Mouse (Mus musculus) regulatory T cell (primary cell): ENCODE measurements at regions not wholly inside any gene's neighbourhood (a gene's known extent, or its start where the extent isn't known, plus 50 kb on each side); places are given as distances from the start of the nearest gene placed in this dataset.

ENCODE experiments used
- in situ Hi-C: fragments of 300-600 bp; cut with MboI, MseI; formaldehyde crosslinking; loops from one replicate; pipeline ENCODE4 v1.15.1; 2025; ENCODE audit warnings: high pct_unique_total_duplicates

GRCm38 (mm10) chr10:8072463-8072862 lies 116.4 kb upstream of the Tab2 start:
- in situ Hi-C loops, result no loop called here

GRCm38 (mm10) chr10:8071858-8072257 lies 115.8 kb upstream of the Tab2 start:
- in situ Hi-C loops, result no loop called here

DNA sequence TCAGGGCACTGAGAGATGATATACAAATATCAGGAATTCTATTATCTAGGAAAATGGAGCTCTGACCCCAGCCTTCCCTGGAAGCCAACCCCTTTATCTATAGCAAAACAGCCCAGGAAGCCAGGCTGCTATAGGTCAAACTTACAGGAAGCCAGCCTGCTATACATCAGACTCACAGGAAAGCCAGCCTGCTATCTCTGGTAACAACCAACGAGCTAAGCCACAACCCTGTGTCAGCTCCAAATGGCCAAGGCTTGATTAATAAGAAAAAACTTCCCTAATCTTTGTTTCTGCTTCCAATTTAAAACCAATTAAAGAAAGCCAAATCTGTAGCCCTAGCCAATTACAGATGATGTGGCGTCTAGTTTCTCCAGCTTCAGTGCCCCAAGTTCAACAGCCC lies 114.4 kb upstream of the Tab2 start:
- in situ Hi-C loops, result no loop called here

- in situ Hi-C loops, result no loop called here
Observed at GRCm38 (mm10) chr10:8066926-8067325, 110.9 kb upstream of the Tab2 start.

DNA sequence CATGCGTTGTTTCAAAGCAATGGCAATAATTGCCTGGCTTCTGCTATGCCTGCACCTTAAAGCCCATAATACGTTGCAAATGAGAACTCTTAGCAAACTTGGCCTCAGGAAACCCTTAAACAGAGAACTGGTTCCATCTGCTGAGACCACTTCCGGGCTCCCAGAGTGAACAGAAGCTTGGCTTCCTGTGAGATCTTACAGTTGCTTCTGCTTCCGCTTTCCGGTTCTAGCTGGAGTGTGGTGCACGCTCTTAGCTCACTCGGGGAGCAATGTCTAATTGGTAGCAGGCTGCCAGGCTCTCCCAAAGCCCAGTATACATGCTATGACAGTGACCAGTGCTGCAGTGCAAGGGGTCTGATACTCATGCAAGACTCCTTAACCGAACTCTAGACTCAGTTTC lies 109.7 kb upstream of the Tab2 start:
- in situ Hi-C loops, result no loop called here

DNA sequence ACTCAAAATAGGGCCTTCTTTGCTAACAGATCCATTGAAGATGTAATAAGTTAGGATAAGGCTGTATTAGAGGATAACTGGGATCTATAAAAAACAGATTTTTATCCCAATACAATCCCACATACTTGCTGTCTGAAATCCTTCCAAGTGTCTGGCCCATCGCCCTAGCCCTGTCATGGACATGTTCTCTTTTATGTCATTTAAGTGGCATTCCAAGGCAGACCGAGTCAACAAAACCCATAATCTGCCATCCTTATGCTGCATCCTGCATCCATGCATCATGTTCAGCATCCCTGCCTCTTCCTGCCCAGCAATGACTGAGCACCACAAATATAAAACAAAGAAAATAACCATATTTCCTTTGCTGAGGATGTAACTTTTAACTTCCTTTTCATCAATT lies 108.3 kb upstream of the Tab2 start:
- in situ Hi-C loops, result no loop called here

GRCm38 (mm10) chr10:8063458-8064090 lies 107.5 kb upstream of the Tab2 start:
- in situ Hi-C loops, result no loop called here

GRCm38 (mm10) chr10:8060987-8061386 lies 105.0 kb upstream of the Tab2 start:
- in situ Hi-C loops, result no loop called here

DNA sequence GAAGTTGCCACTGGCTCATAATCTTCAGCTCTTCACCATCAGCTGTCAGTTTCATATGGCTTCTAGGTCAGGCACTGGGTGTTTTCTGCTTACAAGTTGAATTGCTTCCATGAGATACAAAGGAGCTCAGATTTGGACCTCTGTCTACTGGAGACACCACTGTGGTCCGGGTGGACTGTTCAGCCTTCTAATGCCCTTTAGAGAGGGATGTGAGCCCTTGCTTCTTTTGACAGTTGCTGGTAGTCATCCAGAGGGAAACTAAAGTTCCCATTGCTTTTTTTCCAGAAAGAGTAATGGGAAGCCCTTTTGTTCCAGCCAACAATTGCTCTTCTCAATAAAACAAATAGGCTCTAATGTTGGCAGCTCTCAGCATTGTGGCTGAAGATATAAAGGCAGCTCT lies 103.7 kb upstream of the Tab2 start:
- in situ Hi-C loops, result no loop called here

DNA sequence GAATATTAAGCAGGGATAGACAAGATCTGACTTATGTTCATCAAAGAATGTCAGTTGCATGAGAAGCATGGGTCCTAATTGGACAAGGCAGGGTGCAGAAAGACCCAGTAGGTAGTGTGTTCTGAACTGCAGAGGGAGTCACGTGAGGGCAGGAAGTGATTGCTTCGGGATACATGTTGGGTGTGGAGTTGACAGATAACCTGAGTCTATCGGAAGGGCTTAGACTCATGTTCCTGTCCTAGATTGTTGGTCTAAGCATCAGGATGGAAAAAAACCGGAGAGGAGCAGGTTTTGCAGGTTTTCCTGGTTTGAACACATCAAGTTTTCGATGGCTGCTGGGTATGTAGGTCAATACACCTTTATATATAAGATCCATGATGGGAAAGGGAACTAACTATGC lies 101.8 kb upstream of the Tab2 start:
- in situ Hi-C loops, result no loop called here

GRCm38 (mm10) chr10:8055293-8055692 lies 99.3 kb upstream of the Tab2 start:
- in situ Hi-C loops, result no loop called here

DNA sequence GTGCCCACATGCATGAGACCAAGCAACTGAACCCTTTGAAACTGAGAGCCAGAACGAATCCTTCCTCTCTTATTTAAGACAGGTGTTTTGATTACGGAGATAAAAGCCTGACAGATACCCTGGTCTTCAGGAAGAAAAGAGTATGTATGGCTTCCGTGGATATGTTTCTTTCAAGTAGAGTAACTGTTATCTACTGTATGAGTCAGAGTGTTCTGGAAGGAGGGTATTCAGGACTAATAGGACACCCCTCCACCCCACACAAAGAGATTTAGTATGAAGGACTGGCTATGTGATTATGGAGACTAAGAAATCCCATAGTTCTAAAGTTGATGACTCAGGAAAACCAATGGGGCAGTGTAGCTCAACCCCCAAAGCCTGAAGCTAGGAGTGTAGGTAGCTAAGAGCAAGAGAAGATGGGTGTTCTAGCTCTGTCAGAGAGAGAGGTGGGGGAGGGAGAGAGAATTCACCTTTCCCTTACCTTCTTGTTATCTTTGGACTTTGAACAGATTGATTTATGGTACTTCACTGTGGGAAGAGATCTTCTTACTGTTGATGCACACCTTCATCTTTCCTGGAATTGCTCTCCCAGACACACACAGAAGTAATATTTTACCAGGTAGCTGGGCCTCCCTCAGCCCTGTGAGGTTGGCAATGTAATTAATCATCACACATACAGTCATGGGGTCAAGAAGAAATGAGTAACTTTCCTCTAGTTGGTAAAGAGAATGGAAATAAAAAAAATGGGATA lies 87.6 kb upstream of the Tab2 start:
- in situ Hi-C loops, result no loop called here

DNA sequence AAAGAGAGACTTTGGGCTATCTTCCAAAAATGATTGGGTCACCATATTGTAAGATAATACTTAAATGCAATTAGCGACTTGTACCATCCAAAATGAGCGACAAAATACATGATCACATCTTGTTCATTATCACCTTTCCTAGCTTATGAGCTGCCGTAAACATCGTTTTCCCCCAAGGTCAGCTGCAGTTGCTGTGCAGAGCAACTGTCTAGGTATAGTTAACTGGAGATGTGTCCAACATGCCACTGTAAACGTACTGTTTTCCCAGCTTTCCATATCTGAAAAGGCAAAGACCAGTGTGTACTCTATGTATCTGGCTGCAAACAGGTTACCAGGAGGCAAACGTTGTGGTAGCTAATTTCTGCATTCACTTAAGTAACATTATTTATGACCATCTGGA lies 86.3 kb upstream of the Tab2 start:
- in situ Hi-C loops, result no loop called here

GRCm38 (mm10) chr10:8041790-8042189 lies 85.8 kb upstream of the Tab2 start:
- in situ Hi-C loops, result no loop called here

DNA sequence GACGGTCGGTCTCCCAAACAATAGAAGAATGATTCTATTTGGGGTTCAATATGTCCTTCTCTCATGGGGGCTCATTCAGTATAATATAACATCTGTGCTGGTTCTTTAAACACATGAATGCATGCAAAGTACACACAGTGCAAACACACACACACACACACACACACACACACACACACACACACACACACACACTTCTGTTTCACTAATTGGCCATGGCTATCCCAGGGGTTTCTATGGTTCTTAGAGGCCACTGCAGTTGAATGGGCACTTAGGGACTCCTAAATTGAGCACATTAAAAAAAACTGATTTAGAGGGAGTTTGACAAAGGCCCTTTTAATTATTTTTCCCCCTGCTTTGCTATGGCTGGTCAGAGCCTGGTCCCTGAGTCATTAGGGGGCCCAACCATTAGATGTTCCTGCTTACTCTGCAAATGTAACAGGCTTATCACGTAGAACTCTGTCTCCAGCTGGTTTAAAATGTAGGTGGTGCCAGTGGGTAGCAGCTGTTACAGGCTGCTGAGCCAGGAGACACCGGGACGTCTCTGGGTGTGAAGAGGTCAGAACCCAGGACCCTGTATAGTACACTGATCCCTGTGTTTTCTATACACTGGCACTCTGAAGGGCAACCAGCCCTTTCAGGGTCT lies 82.1 kb upstream of the Tab2 start:
- in situ Hi-C loops, result no loop called here

DNA sequence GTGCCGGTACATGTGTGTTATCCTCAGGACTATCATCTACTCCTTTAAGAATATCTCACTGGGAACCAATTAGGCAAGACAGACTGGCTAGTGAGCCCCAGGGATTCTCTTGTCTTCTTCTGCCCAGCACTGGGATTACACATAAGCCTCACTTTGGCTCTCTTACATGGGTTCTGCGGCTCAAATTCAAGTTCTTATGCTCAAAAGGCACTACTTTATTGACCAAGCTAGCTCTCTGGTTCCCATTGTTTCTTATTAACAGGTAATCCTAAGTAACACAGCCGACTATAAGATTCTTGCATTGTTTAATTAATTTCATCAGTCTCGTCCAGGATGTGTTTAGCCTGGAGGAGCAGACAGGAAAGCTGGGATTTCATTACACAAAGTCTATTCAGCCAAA lies 80.3 kb upstream of the Tab2 start:
- in situ Hi-C loops, result no loop called here

- in situ Hi-C loops, result no loop called here
Observed at GRCm38 (mm10) chr10:8035310-8035709, 79.3 kb upstream of the Tab2 start.

- in situ Hi-C loops, result no loop called here
Observed at GRCm38 (mm10) chr10:8032203-8032602, 76.2 kb upstream of the Tab2 start.

DNA sequence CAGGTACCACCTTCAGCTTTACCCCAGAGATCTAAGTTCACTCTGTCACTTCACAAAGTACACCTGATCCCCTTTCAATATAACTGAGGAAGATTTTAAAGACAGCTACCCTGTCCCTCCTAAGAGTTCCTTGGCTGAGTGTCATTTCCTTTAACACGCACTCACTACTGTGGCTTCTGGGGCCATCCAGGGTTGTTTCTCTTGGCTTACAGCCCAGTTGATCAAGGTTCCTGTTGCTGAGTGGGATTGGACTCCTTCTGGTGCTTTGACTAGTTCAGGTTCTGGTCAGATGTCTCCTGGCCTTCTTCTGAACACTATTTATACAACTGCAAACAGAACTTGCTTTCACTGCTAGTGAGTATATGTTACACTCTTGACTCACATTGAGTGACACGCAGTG lies 72.8 kb upstream of the Tab2 start:
- in situ Hi-C loops, result no loop called here

DNA sequence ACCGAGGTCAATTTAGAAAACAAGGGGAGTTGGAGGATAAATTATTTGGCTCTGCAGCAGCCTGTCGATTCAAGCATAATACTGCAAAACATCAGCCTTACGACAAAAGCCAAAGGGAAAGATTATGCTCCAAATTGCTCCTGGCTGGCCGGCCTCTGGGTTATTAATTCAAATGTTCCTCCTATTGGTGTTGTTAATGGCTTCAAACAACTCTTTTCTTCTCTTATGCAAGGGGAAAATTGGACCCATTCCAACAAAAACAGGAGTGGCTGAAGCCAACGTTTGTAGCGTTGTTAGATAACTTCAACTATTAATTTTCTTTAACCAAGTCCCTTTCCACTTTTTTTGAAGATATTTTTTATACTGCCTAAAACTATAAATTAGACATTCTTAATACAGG lies 71.0 kb upstream of the Tab2 start:
- in situ Hi-C loops, result no loop called here

DNA sequence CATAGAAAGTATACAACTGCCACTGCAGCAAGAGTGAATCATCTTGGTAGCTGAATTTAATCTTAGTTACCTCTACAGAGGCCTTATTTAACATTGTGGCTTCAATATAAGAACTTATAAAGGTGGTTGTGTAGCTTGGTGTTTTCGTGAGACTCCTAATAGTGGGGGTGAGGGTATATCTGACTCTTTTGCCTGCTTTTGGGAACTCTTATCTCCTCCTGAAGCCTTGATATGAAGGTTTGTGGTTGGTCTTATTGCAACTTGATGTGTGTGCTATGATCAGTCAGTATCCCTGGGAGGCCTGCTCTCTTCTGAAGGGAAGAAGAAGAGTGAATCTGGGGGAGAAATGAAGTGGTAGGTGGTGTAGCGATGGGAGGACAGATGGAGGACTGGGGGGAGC lies 67.7 kb upstream of the Tab2 start:
- in situ Hi-C loops, result no loop called here

GRCm38 (mm10) chr10:8021971-8022370 lies 65.9 kb upstream of the Tab2 start:
- in situ Hi-C loops, result no loop called here
